Mouse (Mus musculus) ES-E14 (cell line): ENCODE data around the gene Tmem40.

Experiments
- CHD2 ChIP-seq: IDR thresholded peaks from 2 replicates; pipeline ENCODE4 v1.6.1; 2014; ENCODE audit warnings: mild to moderate bottlenecking, low read depth, low read length, inconsistent platforms
- HCFC1 ChIP-seq: IDR thresholded peaks from 2 replicates; pipeline ENCODE4 v1.6.1; 2012; ENCODE audit warnings: low read length, inconsistent platforms, borderline replicate concordance; ENCODE audit not compliant: insufficient read depth
- MAFK ChIP-seq: IDR thresholded peaks from 2 replicates; pipeline ENCODE4 v1.6.1; 2014; ENCODE audit warnings: mild to moderate bottlenecking, low read depth, low read length, inconsistent platforms; ENCODE audit not compliant: insufficient read depth
- ZC3H11A ChIP-seq: IDR thresholded peaks from 2 replicates; pipeline ENCODE4 v1.6.1; 2012; ENCODE audit warnings: low read depth, mild to moderate bottlenecking, inconsistent platforms, low read length, borderline replicate concordance
- ZNF384 ChIP-seq: IDR thresholded peaks from 2 replicates; pipeline ENCODE4 v1.6.1; 2012; ENCODE audit warnings: low read depth, low read length, inconsistent platforms

- no peak for TF ChIP-seq ZC3H11A
- TF ChIP-seq HCFC1, result no peak
- no peak for TF ChIP-seq ZNF384
- TF ChIP-seq MAFK, result 0 out of 2 replicates have a peak, but pooled peaks have one; percentile 30
- TF ChIP-seq CHD2, result no peak
Measured at GRCm38 (mm10) chr6:115739056-115739455, 23.2 kb downstream of the Tmem40 start.
